Mouse (Mus musculus): ENCODE results near the gene Txndc11.

GRCm38 (mm10) chr16:11176884-11177244 is 42.4 kb upstream of the Txndc11 start:
- TF ChIP-seq CTCF (IDR thresholded peaks at IDR 0.05; ENCODE audit: control insufficient read depth, insufficient read depth, insufficient replicate concordance, low read depth, low read length) (no peak), POLR2A (IDR thresholded peaks at IDR 0.05; ENCODE audit: control insufficient read depth, low read depth, low read length) (no peak)
